In the genomic region with DNA sequence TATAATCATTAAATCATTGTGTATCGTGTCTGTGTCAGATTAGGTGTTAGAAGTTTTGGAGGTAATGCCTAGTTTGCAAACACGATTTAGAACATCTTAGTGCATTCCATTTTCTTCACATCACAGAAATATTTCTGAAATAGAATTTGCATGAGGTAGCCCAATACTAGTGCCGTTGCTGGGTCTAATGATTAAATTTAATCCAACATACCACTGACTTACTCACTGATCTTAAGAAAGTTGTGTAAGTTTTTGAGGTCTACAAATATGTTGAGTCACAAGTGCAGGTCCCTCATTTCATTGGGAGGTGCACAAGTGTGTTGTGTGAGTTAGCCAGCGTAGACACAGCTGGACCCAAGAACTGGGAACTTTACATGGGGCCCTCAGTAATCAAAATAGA, we compare ENCODE assay signal across 17 mouse cellular contexts. TPM values are rescaled to one million over a fixed set of nuclear protein-coding genes. Genes with fewer than 3 reads are reported as not detected.
"Had no signal": no experiment of that assay in that cellular context is flagged by ENCODE, and none has a peak within 500 bp of the region (broad histone marks: within the 10 kb centered on the region; RNA-seq: fewer than 3 reads in every experiment).

No protein-coding gene starts in this region.

- DNase-seq: retina, postnatal 1 day; right cerebral cortex, adult 18-20 months; right cerebral cortex, postnatal 14 days; right cerebral cortex, postnatal 25 days; spleen, adult 18-20 months; thymus, adult 18-20 months; thymus, adult 2 months; thymus, postnatal 14 days; thymus, postnatal 25 days; thymus, postnatal 36 days; thymus, postnatal 4 days had no signal

- H3K4me1 ChIP-seq: neural tube, embryonic 13.5 days; neural tube, embryonic 15.5 days; stomach, embryonic 15.5 days had no signal

- H3K27ac ChIP-seq: neural tube, embryonic 13.5 days; neural tube, embryonic 15.5 days; stomach, embryonic 15.5 days; stomach, postnatal 0 days had no signal

- H3K4me2 ChIP-seq: neural tube, embryonic 13.5 days; neural tube, embryonic 15.5 days; stomach, embryonic 15.5 days had no signal

- H3K27me3 ChIP-seq: neural tube, embryonic 13.5 days; neural tube, embryonic 15.5 days; stomach, embryonic 15.5 days had no signal

- H3K9ac ChIP-seq: neural tube, embryonic 13.5 days; neural tube, embryonic 15.5 days; stomach, embryonic 15.5 days had no signal

- H3K4me3 ChIP-seq: neural tube, embryonic 13.5 days; neural tube, embryonic 15.5 days; stomach, embryonic 15.5 days had no signal

- H3K9me3 ChIP-seq: neural tube, embryonic 13.5 days; neural tube, embryonic 15.5 days; stomach, embryonic 15.5 days had no signal

- H3K36me3 ChIP-seq: neural tube, embryonic 13.5 days; neural tube, embryonic 15.5 days; stomach, embryonic 15.5 days had no signal

RNA-seq across cellular contexts. Expression of a gene that starts 29.1 kb away (rescaled TPM):
- total RNA-seq: neutrophil, adult 5-6 weeks had no signal
- polyA plus RNA-seq: small intestine, adult 2 months had no signal
